ENCODE assay signal across 10 mouse cellular contexts in the genomic region with DNA sequence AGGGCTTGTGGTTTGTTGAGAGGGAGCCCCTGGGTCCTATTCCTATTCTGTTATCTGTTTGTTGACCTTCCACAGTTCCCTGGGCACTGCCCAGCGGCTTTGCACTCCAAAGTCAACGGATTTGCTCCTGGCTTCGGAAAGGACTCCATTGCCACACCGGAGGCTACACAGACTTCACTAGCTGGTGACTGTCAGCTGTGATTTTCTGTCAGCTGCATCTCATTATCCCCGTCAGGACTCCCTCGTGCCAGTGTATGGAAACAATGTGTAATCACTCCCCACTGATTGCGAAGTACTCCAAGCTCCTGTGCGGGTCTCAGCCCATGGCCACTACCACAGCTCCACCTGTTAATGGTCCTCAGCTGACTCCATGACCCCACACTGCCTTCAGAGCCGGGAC.
DNase-seq lines count a peak whose midpoint lies in the region; ATAC-seq and TF ChIP-seq lines count a peak whose summit lies in the region.
"Had no signal": no experiment of that assay in that cellular context is flagged by ENCODE, and none has a peak within 500 bp of the region (broad histone marks: within the 10 kb centered on the region; RNA-seq: fewer than 3 reads in every experiment).

No protein-coding gene starts in this region.

- H3K36me3 ChIP-seq in midbrain, postnatal 0 days (ENCODE audit: insufficient read depth, low read length): no peaks in the 10 kb centered on the region
- no peaks in the 10 kb centered on the region for H3K36me3 ChIP-seq in midbrain, embryonic 13.5 days
- H3K36me3 ChIP-seq in hindbrain, embryonic 16.5 days (ENCODE audit: control insufficient read depth, insufficient read depth, low read length): no peaks in the 10 kb centered on the region
- H3K36me3 ChIP-seq: kidney, embryonic 15.5 days had no signal

- no peak for TF ChIP-seq CTCF in midbrain, postnatal 0 days (IDR thresholded peaks at IDR 0.05)

- WGBS in midbrain, postnatal 0 days: 41% methylated on average over 9 of the region's 9 CpGs
- WGBS in midbrain, embryonic 13.5 days: 48% methylated on average over 9 of the region's 9 CpGs
- WGBS in hindbrain, embryonic 16.5 days: 40% methylated on average over 9 of the region's 9 CpGs

- DNase-seq in frontal cortex, postnatal 36 days (ENCODE audit: low spot score in 2 of 2): no peak
- DNase-seq in midbrain, postnatal 0 days (ENCODE audit: low spot score): peak; percentile 8
- DNase-seq in heart, postnatal 10 days: peak; percentile 8 to 13
- peak; percentile 62 for DNase-seq in retina, postnatal 1 day
- no peak for DNase-seq in adrenal gland, postnatal 36 days
- DNase-seq: B cell, adult 2 months had no signal

- intact Hi-C loops in heart, postnatal 10 days (cut with DNase I): no loop called here

- peak; percentile 44; the same call in 1 of the 2 replicates for ATAC-seq in frontal cortex, adult (ENCODE audit: low TSS enrichment)
- no peak for ATAC-seq in midbrain, postnatal 0 days (ENCODE audit: low FRiP score)
- no peak for ATAC-seq in midbrain, embryonic 13.5 days
- no peak for ATAC-seq in hindbrain, embryonic 16.5 days

- no peaks in the 10 kb centered on the region for H3K4me1 ChIP-seq in midbrain, postnatal 0 days (ENCODE audit: insufficient read depth, low read length)
- H3K4me1 ChIP-seq in midbrain, embryonic 13.5 days (replicated peaks): no peaks in the 10 kb centered on the region; the same call in 1 of the 2 replicates
- no peaks in the 10 kb centered on the region for H3K4me1 ChIP-seq in hindbrain, embryonic 16.5 days (ENCODE audit: control insufficient read depth, insufficient read depth, low read depth, low read length)
- H3K4me1 ChIP-seq: kidney, embryonic 15.5 days had no signal

- no peak overlapping the region for H3K4me2 ChIP-seq in midbrain, postnatal 0 days (ENCODE audit: low read depth, low read length, poor library complexity, severe bottlenecking)
- no peak overlapping the region for H3K4me2 ChIP-seq in midbrain, embryonic 13.5 days (replicated peaks)
- H3K4me2 ChIP-seq in hindbrain, embryonic 16.5 days (ENCODE audit: low read length): no peak overlapping the region
- H3K4me2 ChIP-seq: kidney, embryonic 15.5 days had no signal

- H3K9ac ChIP-seq in midbrain, postnatal 0 days (replicated peaks; ENCODE audit: low read length, poor library complexity, severe bottlenecking): no peak overlapping the region
- H3K9ac ChIP-seq in midbrain, embryonic 13.5 days (replicated peaks): no peak overlapping the region
- H3K9ac ChIP-seq in hindbrain, embryonic 16.5 days (ENCODE audit: low read depth, low read length): no peak overlapping the region
- H3K9ac ChIP-seq: kidney, embryonic 15.5 days had no signal

- H3K27me3 ChIP-seq in midbrain, postnatal 0 days (ENCODE audit: insufficient read depth, low read length): no peaks in the 10 kb centered on the region
- no peaks in the 10 kb centered on the region for H3K27me3 ChIP-seq in midbrain, embryonic 13.5 days
- no peaks in the 10 kb centered on the region for H3K27me3 ChIP-seq in hindbrain, embryonic 16.5 days (replicated peaks; ENCODE audit: control insufficient read depth, insufficient read depth, low read length)
- H3K27me3 ChIP-seq: kidney, embryonic 15.5 days had no signal

- no peak overlapping the region for H3K27ac ChIP-seq in midbrain, postnatal 0 days (ENCODE audit: low read depth, low read length)
- no peak overlapping the region for H3K27ac ChIP-seq in midbrain, embryonic 13.5 days
- no peak overlapping the region for H3K27ac ChIP-seq in hindbrain, embryonic 16.5 days (ENCODE audit: low read depth, low read length)
- H3K27ac ChIP-seq: kidney, embryonic 15.5 days had no signal

- no peak overlapping the region for H3K4me3 ChIP-seq in midbrain, postnatal 0 days (ENCODE audit: low read depth, low read length)
- no peak overlapping the region for H3K4me3 ChIP-seq in midbrain, embryonic 13.5 days (replicated peaks)
- no peak overlapping the region for H3K4me3 ChIP-seq in hindbrain, embryonic 16.5 days (ENCODE audit: low read length)
- H3K4me3 ChIP-seq: kidney, embryonic 15.5 days had no signal

- H3K9me3 ChIP-seq in midbrain, postnatal 0 days (ENCODE audit: low read length): no peaks in the 10 kb centered on the region
- no peaks in the 10 kb centered on the region for H3K9me3 ChIP-seq in midbrain, embryonic 13.5 days
- H3K9me3 ChIP-seq in hindbrain, embryonic 16.5 days (ENCODE audit: control insufficient read depth, low read length): no peaks in the 10 kb centered on the region
- H3K9me3 ChIP-seq: kidney, embryonic 15.5 days had no signal

Comparison
In these comparisons a context has a peak if more than half of its experiments do, and no peak if none do; other contexts are left out.
1. DNase-seq: peak in midbrain, postnatal 0 days (single experiment), heart, postnatal 10 days (2 of 2) and retina, postnatal 1 day (single experiment); none in frontal cortex, postnatal 36 days (0 of 2) and adrenal gland, postnatal 36 days (0 of 2).